Mouse (Mus musculus) olfactory bulb, adult 2 months (tissue): ENCODE measurements around the gene Tmem115.

Source experiments
- CTCF ChIP-seq: fragments of 200-500 bp; IDR thresholded peaks from 2 replicates; pipeline ENCODE4 v1.5.1; 2012; ENCODE audit warnings: low read depth, mild to moderate bottlenecking, low read length, moderate library complexity; ENCODE audit not compliant: insufficient read depth
- POLR2A ChIP-seq: fragments of 200-500 bp; IDR thresholded peaks from 2 replicates; pipeline ENCODE4 v1.6.1; 2012; ENCODE audit warnings: mild to moderate bottlenecking, low read depth, low read length, moderate library complexity; ENCODE audit not compliant: insufficient read depth

DNA sequence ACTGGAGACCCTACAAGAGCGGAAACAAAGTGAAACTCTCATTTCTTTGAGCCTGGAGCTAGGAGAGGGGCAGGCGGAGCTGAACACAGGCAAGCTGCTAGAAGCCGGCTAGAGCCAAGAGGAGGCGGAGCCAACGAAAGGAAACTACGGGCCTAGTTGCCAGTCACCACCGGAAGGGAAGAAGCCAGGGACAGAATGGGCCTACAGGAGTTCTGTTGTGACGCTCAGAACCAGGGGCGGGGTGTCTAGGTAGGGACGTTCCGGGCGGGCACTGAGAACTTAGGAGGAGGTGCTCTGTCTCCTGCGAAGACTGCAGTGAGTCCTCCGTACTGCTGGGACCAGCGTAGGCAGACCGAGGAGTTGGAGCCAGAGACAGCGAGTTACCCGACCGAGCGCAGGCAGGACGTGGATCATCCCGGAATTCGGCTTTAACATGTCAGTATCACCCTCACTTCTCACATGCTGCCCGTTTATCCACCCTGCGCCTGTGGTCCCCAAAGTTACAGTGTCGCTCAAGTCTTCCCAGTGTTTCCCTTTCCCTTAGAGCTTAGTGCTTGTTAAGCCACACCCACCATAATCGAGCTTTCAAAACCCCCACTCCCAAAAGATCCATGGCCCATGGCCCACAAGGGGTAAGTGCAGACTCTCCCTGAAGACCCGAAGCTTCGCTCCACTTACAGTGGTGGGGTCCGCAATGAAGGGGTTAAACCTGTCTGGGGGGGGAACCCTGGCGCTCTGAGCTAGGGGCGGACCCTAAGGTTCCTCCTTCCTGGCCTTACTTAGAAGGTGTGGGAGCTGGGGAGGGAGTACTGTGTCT is 47.0 kb downstream of the Tmem115 start, which contains the start of gene Hyal3:
- TF ChIP-seq CTCF (no peak), POLR2A (peak; percentile 68; the same call in 1 of the 2 replicates)
